Mouse (Mus musculus): ENCODE measurements around the gene Junb.

Junb gene

DNA sequence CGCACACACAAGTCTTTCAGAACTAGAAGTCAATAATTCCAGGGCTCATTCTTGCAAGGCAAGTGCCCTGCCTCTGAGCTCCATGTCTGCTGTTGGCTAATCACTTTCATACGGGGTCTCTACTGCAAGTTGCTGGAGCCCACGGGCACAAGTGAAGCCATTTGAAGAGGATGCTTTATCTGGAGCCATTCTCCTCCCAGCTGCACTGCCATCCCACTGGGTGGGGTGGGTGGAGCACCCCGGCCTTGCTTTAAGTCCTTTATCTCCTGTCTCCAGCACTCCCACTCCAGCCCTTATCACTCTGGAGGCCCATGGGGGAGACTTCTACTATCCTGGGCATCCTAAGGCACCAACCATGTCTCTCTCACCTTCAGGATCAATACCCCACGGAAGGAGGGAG is 7.6 kb downstream of the Junb start:
- no peak for DNase-seq (ENCODE audit: low spot score in 2 of 2)

DNA sequence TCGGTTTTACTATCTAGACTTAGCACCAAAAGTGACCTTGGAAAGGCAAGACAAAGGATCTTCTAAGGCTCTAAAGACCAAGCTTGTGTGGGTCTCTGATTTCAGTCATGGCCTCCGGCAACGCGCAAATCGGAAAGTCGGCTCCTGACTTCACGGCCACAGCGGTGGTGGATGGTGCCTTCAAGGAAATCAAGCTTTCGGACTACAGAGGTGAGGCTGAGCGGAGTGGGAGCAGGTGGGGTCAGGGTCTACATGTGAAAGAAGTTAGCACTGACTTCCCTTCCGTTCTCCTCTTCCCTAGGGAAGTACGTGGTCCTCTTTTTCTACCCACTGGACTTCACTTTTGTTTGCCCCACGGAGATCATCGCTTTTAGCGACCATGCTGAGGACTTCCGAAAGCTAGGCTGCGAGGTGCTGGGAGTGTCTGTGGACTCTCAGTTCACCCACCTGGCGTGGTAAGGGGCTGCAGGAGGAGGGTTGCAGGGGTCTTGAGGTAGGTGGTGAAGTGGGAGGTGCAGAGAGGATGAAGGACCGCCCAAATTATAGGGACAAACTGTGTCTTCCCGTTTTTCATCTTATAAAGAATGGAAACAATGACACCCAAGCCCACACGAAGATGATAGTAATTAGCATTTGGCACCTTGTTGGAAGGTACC is 8.3 kb downstream of the Junb start:
- DNase-seq (ENCODE audit: low spot score in 2 of 2): no peak

DNA sequence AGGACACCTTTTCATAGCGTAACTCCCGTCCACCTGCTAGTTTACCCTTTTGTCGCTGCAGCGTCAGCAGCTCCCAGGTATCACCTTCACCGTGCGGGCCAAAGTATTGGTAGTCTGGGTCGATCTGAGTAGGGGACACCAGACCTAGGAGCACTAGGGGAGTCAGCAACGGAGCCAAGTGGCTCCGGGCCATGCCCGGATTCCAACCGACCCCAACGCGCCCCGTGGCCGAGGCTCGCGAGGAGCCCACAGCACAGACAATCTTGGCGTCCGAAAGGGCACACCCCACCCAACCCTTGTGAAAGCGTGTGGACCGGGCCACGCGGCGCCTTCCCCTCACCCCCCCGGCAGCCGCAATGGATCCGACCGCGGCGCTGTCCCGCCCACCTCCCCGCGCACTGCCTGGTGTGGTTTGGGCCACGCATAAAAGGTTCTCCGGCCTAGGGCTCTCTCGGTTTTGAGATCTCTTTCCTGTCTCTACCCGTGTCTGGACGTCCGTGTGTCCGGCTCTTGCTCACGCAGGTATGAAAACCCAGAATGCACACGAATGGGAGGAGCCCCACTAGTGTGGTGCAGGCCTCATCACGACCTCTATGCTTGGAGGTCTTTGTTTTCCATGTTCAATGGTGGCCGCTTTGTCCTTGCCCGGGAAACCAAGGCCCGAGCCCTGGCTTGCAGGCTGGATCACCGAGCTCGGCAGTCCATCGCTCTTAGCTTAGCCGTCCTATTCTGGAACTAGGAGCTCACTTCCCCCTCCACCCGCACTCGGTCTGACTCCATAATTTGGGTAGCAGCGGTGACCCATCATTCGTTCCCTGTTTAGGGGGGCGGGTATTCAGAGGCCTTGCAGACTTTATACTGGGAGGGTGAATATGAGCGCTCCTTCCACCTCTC is 9.0 kb downstream of the Junb start, which contains the start of the genes Gm49661, Prdx2 and Rnaseh2a:
Gm49661 (minus strand) TSS at position 193 of the 894 bp plus-strand sequence.
Prdx2 (plus strand) TSS at position 347 of the 894 bp plus-strand sequence.
Rnaseh2a (minus strand) TSS at position 527 of the 894 bp plus-strand sequence.
- peak; percentile 35 to 37 for DNase-seq (ENCODE audit: low spot score in 2 of 2)

DNA sequence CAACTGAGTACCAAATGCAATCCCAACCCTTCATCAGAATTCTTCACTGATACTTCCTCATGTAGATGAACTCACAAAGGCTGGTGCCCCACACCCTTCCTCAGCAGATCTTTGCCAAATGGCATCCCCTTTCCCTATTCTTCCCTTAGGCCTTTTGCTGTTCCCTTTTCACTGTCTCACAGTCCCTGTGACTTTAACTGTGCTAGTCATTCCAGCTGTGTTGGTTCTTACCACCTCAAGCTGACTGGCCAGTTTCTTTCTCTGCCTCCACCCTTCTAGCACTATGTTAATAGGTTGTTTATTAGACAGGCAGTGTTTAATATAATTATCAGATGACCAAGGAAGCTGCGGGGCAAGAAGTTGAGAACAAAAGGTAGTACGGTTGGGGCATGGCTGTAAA is 9.9 kb downstream of the Junb start:
- no peak for DNase-seq (ENCODE audit: low spot score in 2 of 2)

DNA sequence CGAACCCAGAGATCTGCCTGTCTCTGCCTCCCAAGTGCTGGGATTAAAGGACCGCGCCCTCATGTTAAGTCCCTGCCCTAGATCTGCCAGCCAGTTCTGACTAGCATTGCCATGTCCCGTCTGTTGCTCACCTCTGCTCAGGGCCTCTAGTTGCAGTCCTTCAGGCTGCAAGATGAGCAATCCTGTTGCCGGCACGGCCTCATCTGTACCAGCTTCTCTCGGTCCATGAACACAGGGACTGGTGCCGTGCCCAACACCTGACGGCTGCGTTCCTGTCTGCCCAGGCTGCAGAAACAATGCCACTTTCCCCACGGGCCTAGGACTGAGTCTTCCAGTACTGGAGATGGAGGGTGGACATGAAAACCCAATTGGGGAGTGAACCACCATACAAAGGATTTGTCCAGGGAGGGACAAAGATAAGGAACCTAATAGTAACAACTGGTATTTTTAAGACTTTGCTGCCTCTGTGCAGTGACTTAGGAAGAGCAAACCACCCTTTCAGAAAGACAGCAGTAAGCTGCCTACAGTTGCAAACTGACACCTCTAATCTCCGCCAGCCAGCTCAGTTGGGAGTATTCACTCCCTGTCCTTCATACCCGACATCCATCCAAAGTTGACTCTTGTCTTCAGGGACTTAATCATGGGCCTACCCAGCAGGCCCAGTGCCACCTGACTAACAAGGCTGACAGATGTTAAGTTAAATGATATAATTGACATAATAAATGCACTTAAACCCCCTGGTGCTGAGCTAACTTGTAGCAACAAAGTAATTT is 10.8 kb downstream of the Junb start:
- DNase-seq (ENCODE audit: low spot score in 2 of 2): no peak

DNA sequence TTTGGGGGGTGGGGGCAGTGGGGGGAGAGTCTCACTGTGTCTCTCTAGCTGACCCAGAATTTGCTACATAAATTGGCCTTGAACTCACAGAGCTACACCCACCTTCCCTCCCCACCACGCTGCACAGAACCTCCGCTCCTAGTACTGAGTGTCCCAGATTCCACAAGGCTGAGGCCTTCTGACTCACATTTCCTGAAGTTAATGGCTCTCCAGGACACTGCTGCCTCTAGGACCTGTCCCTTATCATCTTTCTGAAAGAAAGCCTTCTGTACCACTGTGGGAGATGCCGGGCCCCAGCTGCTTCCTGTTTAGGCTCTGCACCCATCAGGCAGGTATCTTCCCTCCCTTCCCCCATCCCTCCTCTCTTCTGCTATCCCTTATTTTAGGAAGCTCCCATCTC is 11.9 kb downstream of the Junb start:
- DNase-seq (ENCODE audit: low spot score in 2 of 2): no peak

DNA sequence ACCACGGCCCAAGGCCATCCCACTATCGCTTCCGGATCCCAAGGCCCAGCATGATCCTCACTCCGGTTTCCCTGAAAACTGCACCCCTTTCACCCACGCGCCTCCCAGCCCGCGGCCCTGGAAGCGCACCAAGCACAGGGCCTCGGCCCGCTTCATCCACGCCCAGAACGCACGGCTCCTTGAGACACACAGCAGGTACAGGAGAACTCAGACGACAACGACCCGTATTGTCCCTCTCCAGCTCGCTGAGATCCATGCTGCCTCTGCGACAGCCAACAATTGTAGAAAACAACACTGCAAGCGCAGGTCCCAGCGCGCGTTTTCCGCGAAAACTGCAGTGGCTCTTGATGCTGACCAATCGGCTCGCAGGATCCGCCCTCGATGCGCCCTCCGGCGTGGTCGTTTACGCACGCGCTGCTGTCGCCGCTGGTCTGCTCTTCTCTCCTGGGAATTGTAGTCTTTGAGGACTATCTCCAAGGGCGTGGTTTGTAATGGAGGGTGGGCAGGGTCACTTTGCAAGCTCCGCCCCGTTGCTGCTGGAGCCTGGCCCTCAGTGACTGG is 12.7 kb downstream of the Junb start:
- peak; percentile 82 to 90 for DNase-seq (ENCODE audit: low spot score in 2 of 2)

DNA sequence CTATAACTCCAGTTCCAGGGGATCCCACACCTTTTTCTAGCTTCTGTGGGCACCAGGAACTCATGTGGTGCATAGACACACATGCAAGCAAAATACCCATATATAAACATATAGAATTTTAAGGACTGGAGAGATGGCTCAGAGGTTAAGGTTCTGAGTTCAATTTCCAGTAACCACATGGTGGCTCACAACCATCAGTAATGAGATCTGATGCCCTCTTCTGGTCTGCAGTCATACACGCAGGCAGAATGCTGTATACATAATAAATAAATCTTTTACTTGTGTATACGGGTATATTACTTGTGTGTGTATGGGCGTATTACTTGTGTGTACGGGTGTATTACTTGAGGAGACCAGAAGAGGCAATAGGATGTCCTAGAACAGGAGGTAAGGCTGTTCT is 14.6 kb downstream of the Junb start:
- no peak for DNase-seq (ENCODE audit: low spot score in 2 of 2)

DNA sequence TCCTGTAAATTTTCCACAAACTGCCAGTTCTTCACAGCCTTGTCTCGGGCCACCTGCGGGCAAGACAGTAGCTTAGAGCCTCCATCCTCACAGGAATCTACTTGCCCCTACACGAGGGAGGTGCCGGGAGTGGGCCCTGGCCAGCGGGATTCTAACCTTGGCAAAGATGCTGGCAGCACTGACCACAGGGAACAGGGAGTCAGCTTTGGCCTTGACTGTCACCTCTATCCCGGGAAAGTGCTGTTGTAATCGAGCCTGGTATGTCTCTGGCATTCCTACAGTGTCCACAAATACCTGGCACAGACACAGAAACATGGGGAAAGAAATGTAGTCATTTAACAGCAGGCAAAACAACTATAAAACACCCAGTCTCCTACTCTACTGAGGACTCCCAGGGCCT is 18.7 kb downstream of the Junb start:
- no peak for DNase-seq (ENCODE audit: low spot score in 2 of 2)

DNA sequence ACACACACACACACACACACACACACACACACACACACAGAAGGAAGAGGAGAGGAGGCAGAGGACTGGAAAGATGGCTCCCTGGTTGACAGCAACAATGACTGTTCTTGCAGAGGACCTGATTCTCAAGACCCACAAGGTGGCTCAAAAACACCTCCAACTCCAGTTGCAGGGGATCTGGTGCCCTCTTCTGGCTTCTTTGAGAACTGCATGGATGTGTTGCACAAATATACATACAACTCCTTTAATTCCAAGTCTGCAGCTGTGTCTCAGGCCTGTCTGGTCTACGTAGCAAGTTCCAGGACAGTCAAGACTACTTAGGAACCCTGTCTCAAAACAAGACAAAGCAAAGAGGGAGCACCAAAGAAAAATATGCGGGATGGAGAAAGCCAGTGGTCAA is 21.8 kb downstream of the Junb start:
- DNase-seq (ENCODE audit: low spot score in 2 of 2): peak; percentile 53 to 74

DNA sequence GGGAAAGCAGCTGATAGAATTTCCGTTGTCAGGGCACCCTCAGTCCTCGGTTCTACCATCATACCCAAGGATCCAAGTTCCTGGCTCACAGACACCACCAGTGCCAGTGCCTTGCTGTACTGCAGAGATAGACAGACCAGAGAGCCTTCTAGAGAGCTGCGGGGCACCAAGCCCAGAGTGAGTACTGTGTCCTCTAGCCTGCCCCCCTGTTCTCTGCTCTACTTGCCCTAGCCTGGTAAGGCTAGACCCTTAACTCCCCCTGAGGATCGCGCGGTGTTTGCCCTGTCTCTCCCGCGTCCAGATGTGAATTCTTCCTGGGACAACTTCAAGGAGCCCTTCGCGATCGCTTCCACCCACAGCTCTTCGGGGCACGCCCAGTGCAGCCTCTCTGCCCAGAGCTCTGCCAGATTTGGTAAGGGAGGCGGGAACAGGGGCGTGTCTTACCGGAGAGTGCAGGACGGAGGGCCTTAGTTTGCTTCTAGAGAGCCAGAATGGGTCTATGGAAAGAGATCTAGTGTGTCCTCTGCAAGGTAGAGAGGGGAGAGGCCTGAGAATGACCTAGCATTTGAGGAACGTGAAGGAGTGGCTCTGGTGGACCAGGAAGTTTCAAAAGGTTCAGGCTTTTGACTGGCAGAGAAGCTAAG is 25.8 kb downstream of the Junb start:
- DNase-seq (ENCODE audit: low spot score in 2 of 2): no peak

DNA sequence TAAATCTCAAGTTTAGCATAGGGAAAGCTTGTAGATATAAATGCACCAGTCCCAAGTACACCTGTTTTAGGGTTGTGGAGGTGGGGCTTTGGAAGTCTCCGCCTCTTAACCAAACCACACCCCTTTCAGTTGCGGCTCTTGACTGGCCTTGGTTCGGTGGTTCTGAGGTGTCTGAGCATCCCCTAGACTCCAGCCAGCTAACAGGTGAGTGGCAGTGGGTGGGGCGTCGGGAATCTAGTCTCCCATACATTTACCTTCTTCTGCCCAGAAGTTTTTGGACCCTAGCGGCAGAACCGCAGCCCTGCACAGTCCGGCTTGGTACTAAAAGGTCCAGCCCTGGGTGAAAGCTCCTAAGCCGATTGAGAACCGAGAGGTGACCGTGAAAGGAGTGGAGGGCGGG is 28.8 kb downstream of the Junb start:
- DNase-seq (ENCODE audit: low spot score in 2 of 2): no peak

DNA sequence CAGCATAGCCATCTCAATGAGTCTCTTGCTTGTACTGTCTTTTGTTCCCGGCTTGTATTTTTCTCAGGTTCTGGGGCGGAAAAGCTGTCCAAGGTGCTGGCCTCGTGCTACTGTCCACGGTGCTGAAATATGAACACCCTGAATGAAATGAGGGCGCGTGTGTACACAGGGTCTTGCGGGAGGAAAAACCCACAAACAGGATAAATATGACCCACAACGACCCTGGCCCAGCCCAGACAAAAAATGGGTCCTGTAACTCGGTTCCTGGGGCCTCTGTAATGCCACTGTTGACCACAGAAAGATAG is 31.3 kb downstream of the Junb start:
- peak in 1 of 2 experiments; percentile 33 for DNase-seq (ENCODE audit: low spot score in 2 of 2)

DNA sequence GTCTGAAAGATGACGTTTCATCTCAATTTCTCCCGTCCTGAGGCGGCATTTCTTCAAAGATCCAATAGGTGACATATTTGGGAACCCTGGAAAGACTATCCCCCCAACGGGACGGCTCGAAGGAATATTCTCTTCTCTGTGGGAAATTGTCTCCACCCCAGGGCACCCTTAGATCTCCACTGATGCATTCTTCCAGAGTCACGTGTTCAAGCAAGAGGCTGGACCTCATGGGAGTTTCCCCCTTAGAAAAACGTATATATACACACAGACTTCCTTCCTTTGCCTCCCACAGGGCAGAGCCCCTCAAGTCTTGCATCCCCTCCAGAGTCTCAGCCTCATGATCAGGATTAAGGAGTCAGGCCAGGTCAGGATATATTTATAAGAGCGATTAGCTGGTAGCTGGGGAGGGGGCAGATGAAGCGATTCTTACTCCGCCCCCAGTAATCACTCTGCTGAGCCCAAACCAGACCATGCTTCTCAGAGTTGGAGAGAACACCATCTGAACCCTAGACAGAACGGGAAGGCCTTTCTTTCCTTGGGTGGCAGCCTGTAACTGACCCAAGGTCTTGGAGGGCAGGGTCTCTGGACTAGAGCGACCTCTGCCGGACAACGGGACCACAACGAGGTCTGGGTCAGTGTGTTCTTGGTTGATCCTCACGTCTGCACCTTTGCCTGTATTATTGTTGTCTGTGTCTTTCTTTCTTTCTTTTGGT is 31.8 kb downstream of the Junb start, which contains the start of gene Rtbdn:
Rtbdn (plus strand) TSS at position 464 of the 713 bp plus-strand sequence.
- DNase-seq (ENCODE audit: low spot score in 2 of 2): no peak

DNA sequence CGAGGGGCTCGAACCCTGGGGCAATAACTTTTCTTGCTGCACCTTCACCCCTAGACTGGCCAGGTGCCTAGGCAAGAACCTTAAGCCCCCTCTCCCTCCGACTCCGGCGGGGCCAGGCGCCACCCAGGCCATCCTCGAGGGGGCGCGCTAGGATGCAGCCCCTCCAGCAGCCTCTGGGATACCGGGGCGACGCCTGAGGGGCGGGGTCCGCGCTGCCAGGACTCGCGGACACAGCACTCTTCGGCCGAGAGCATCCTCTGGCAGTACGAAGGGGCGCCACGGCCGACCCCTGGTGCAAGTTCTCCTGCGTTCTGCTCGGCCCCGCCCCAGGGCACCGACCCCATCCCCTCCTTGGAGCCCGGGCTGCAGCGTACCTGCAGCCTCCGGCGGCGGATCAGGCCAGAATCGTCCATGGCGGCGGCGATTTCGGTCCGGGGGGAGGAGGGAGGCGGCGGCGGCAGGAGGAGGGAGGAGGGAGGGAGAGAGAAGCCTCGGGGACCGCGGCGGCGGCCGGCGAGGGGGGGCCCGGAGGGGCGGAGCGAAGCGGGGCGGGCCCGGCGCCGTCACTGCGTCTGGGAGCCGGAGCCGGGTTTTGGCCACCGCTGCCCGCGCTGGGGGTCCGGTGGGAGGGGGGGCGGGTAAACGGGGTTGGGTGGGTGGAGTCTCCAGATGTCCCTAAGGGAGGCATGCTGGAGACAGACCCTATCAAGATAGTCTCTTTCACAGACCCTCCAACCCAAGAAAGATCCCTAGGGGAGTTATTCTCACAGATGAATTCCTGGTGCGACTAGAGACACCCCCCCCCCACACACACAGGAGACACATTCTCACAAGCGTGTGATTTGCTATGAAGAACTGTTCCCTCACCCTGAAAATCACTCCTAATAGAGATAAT is 32.6 kb downstream of the Junb start:
- DNase-seq (ENCODE audit: low spot score in 2 of 2): no peak

DNA sequence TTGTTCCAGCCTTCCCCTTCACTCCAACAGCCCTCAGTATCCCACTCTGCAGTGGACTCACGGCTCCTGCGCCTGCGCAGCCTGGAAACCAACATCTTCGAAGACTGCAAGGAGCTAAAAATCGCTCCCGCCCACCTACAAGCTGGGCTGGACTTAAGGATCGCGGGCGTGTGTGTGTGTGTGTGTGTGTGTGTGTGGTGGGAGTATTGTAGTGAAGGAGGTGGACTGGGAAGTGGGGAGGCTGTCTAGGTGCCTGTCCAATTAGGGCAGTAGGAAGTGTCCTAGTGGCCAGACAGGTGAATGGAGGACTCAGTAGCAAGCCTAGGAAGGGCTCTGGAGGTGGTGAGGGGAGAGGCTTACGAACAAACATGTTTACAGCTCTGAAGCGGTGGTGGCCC is 33.3 kb downstream of the Junb start:
- no peak for DNase-seq (ENCODE audit: low spot score in 2 of 2)

DNA sequence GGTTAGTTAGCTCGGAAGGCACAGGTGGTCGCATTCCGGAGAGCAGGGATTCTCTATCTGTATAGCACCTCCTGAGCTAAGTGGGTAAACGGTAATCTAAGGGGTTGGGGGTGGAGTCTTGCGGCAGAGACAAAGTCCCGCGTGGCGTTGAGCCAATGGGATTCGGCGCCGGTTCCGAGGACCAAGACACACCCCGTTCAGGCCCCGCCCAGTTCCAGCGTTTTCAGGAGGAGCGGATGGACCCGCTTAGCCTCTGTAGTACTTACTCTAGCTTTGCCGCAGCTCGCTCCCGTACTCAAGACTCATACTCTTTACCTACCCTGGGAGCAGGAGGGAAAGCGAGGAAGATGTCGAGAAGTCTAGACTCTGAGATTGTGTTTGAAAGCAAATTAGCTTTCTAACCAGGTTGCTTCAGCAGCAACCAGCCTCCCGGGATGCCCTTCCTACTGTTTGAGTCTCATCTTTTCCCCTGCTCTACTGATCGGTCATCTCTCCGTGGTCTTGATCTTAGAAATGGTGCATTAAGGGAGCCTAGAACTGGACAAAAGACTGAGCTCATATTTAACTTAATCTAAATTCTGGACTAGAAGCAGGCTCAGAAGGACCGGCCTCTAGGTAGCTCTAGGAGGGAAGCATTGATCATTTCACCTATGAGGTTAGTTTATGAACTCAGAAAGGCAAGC is 33.9 kb downstream of the Junb start:
- DNase-seq (ENCODE audit: low spot score in 2 of 2): peak in 1 of 2 experiments; percentile 28

DNA sequence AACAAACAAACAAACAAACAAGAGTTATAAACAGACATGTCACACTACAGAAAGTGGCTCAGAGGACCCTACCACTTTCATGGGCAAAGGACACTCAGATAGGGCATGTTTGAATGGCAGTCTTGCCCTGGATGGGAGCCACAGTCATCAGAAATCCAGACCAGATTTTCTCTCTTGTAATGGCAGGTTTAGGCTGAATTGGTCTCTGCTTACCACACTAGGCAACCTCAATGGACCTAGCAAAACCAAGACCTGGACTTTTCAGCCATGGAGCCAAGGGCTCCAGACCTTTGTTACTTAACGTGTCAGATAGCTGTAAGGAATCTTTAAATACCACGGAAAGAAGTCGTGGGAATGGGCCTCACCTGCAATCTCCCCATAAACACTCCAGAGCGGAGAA is 34.8 kb downstream of the Junb start:
- no peak for DNase-seq (ENCODE audit: low spot score in 2 of 2)
